Mouse (Mus musculus): ENCODE measurements around the gene Zfhx2. TPM values are rescaled to one million over a fixed set of nuclear protein-coding genes. Genes with fewer than 3 reads are reported as not detected.

Zfhx2 gene
- polyA plus RNA-seq, 1 experiment from 2014 or later: 3.8 TPM

GRCm38 (mm10) chr14:55083481-55083880, 8.6 kb downstream of the Zfhx2 start:
- H3K4me3 ChIP-seq: no peak overlapping the region
- no peaks in the 10 kb centered on the region for H3K36me3 ChIP-seq
- H3K4me1 ChIP-seq: peaks cover 37% of the 10 kb centered on the region
- H3K9me3 ChIP-seq: no peaks in the 10 kb centered on the region
- 68% methylated on average over 6 of the region's 6 CpGs for WGBS
- H3K27ac ChIP-seq: no peak overlapping the region
- H3K27me3 ChIP-seq (ENCODE audit: insufficient read depth, poor library complexity, severe bottlenecking): peaks cover 8% of the 10 kb centered on the region; the same call in 1 of the 2 replicates
- DNase-seq (ENCODE audit: low spot score): no peak

GRCm38 (mm10) chr14:55081105-55081504, 11.0 kb downstream of the Zfhx2 start:
- 22% methylated on average over 5 of the region's 5 CpGs for WGBS
- Histone ChIP-seq H3K27ac (no peak overlapping the region), H3K4me3 (no peak overlapping the region), H3K36me3 (no peaks in the 10 kb centered on the region), H3K4me1 (peaks cover 33% of the 10 kb centered on the region), H3K27me3 (ENCODE audit: insufficient read depth, poor library complexity, severe bottlenecking) (peaks cover 30% of the 10 kb centered on the region), H3K9me3 (no peaks in the 10 kb centered on the region)
- DNase-seq (ENCODE audit: low spot score): no peak

GRCm38 (mm10) chr14:55079214-55079970, 12.7 kb downstream of the Zfhx2 start:
- WGBS: 15% methylated on average over 8 of the region's 8 CpGs
- Histone ChIP-seq H3K9me3 (no peaks in the 10 kb centered on the region), H3K4me1 (peaks cover 22% of the 10 kb centered on the region), H3K27me3 (ENCODE audit: insufficient read depth, poor library complexity, severe bottlenecking) (peaks cover 47% of the 10 kb centered on the region), H3K4me3 (peak overlapping the region; percentile 43), H3K27ac (0 out of 2 replicates have a peak overlapping the region, but pooled peaks have one; percentile 60), H3K36me3 (peaks cover 5% of the 10 kb centered on the region; the same call in 1 of the 2 replicates)
- DNase-seq (ENCODE audit: low spot score): no peak

- peak overlapping the region; percentile 60; the same call in 1 of the 2 replicates for H3K27ac ChIP-seq
- peaks cover 12% of the 10 kb centered on the region; the same call in 1 of the 2 replicates for H3K36me3 ChIP-seq
- no peak for DNase-seq (ENCODE audit: low spot score)
- H3K9me3 ChIP-seq: no peaks in the 10 kb centered on the region
- H3K4me1 ChIP-seq: peaks cover 27% of the 10 kb centered on the region
- 2% methylated on average over 23 of the region's 23 CpGs for WGBS
- H3K27me3 ChIP-seq (ENCODE audit: insufficient read depth, poor library complexity, severe bottlenecking): peaks cover 56% of the 10 kb centered on the region
- peak overlapping the region; percentile 43 for H3K4me3 ChIP-seq
These were observed 13.6 kb downstream of the Zfhx2 start for GRCm38 (mm10) chr14:55078366-55078989.

- peaks cover 18% of the 10 kb centered on the region; the same call in 1 of the 2 replicates for H3K36me3 ChIP-seq
- 19% methylated on average over 15 of the region's 15 CpGs for WGBS
- DNase-seq (ENCODE audit: low spot score): no peak
- H3K27me3 ChIP-seq (ENCODE audit: insufficient read depth, poor library complexity, severe bottlenecking): peaks cover 63% of the 10 kb centered on the region
- peaks cover 35% of the 10 kb centered on the region for H3K4me1 ChIP-seq
- H3K9me3 ChIP-seq: no peaks in the 10 kb centered on the region
- no peak overlapping the region for H3K27ac ChIP-seq
- H3K4me3 ChIP-seq: peak overlapping the region; percentile 43
These were observed 14.4 kb downstream of the Zfhx2 start for GRCm38 (mm10) chr14:55077481-55078365.

GRCm38 (mm10) chr14:55076956-55077355, 15.2 kb downstream of the Zfhx2 start:
- WGBS: 49% methylated on average over 3 of the region's 3 CpGs
- peaks cover 41% of the 10 kb centered on the region for H3K4me1 ChIP-seq
- H3K27ac ChIP-seq: no peak overlapping the region
- H3K36me3 ChIP-seq: peaks cover 18% of the 10 kb centered on the region; the same call in 1 of the 2 replicates
- no peak overlapping the region for H3K4me3 ChIP-seq
- H3K27me3 ChIP-seq (ENCODE audit: insufficient read depth, poor library complexity, severe bottlenecking): peaks cover 71% of the 10 kb centered on the region
- DNase-seq (ENCODE audit: low spot score): no peak
- no peaks in the 10 kb centered on the region for H3K9me3 ChIP-seq

GRCm38 (mm10) chr14:55076224-55076623, 15.9 kb downstream of the Zfhx2 start:
- no peak for DNase-seq (ENCODE audit: low spot score)
- Histone ChIP-seq H3K27ac (no peak overlapping the region), H3K9me3 (no peaks in the 10 kb centered on the region), H3K36me3 (peaks cover 18% of the 10 kb centered on the region; the same call in 1 of the 2 replicates), H3K4me1 (peaks cover 48% of the 10 kb centered on the region), H3K4me3 (no peak overlapping the region), H3K27me3 (ENCODE audit: insufficient read depth, poor library complexity, severe bottlenecking) (peaks cover 78% of the 10 kb centered on the region)
- 53% methylated on average over 6 of the region's 6 CpGs for WGBS

- Histone ChIP-seq H3K27ac (no peak overlapping the region), H3K27me3 (ENCODE audit: insufficient read depth, poor library complexity, severe bottlenecking) (peaks cover 92% of the 10 kb centered on the region), H3K4me3 (no peak overlapping the region), H3K9me3 (no peaks in the 10 kb centered on the region), H3K36me3 (peaks cover 18% of the 10 kb centered on the region; the same call in 1 of the 2 replicates), H3K4me1 (peaks cover 49% of the 10 kb centered on the region)
- WGBS: 86% methylated on average over 12 of the region's 12 CpGs
- DNase-seq (ENCODE audit: low spot score): no peak
These were observed 17.7 kb downstream of the Zfhx2 start for GRCm38 (mm10) chr14:55074416-55074815.

GRCm38 (mm10) chr14:55071756-55072155, 20.4 kb downstream of the Zfhx2 start:
- Histone ChIP-seq H3K4me3 (peak overlapping the region; percentile 31; the same call in 1 of the 2 replicates), H3K9me3 (no peaks in the 10 kb centered on the region), H3K4me1 (peaks cover 31% of the 10 kb centered on the region), H3K36me3 (peaks cover 30% of the 10 kb centered on the region), H3K27ac (no peak overlapping the region), H3K27me3 (ENCODE audit: insufficient read depth, poor library complexity, severe bottlenecking) (peaks cover 69% of the 10 kb centered on the region)
- DNase-seq (ENCODE audit: low spot score): no peak
- 17% methylated on average over 19 of the region's 19 CpGs for WGBS

GRCm38 (mm10) chr14:55066042-55066441, 26.1 kb downstream of the Zfhx2 start:
- Histone ChIP-seq H3K4me3 (no peak overlapping the region), H3K27me3 (ENCODE audit: insufficient read depth, poor library complexity, severe bottlenecking) (peaks cover 59% of the 10 kb centered on the region), H3K9me3 (no peaks in the 10 kb centered on the region), H3K4me1 (peaks cover 24% of the 10 kb centered on the region), H3K36me3 (peaks cover 41% of the 10 kb centered on the region), H3K27ac (no peak overlapping the region)
- no peak for DNase-seq (ENCODE audit: low spot score)
- 87% methylated on average over 8 of the region's 8 CpGs for WGBS

- 75% methylated on average over 13 of the region's 13 CpGs for WGBS
- Histone ChIP-seq H3K4me1 (peaks cover 25% of the 10 kb centered on the region), H3K27me3 (ENCODE audit: insufficient read depth, poor library complexity, severe bottlenecking) (peaks cover 54% of the 10 kb centered on the region), H3K9me3 (no peaks in the 10 kb centered on the region), H3K36me3 (peaks cover 41% of the 10 kb centered on the region), H3K27ac (no peak overlapping the region), H3K4me3 (no peak overlapping the region)
- no peak for DNase-seq (ENCODE audit: low spot score)
These were observed 26.7 kb downstream of the Zfhx2 start for GRCm38 (mm10) chr14:55065391-55065790.

- no peak for DNase-seq (ENCODE audit: low spot score)
- Histone ChIP-seq H3K27me3 (ENCODE audit: insufficient read depth, poor library complexity, severe bottlenecking) (peaks cover 48% of the 10 kb centered on the region), H3K4me1 (peaks cover 29% of the 10 kb centered on the region), H3K27ac (no peak overlapping the region), H3K36me3 (peaks cover 41% of the 10 kb centered on the region), H3K9me3 (no peaks in the 10 kb centered on the region), H3K4me3 (no peak overlapping the region)
- WGBS: 58% methylated on average over 34 of the region's 35 CpGs
These were observed 27.4 kb downstream of the Zfhx2 start for GRCm38 (mm10) chr14:55064481-55065370.
